Mouse (Mus musculus): ENCODE results near the gene Rsg1.

DNA sequence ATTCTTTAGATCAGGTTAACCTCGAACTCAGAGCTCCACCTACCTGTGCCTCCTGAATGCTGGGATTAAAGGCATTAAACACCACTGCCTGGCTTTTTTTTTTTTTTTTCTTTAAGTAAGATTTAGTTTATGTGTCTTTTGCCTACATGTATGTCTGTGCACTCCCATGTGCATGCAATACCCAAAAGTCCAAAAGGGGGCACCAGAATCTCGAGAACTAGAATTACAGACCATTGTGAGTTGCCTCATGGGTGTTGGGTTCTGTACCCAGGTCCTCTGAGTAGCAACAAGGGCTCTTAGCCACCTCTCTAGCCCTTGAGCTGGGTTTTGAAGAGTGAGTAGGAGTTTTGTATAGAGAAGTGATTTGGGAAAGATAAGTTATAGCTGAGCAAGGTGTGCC, 38.9 kb downstream of the Rsg1 start:
- TF ChIP-seq CTCF (IDR thresholded peaks at IDR 0.05; ENCODE audit: extremely low read depth, insufficient read depth, insufficient read length, insufficient replicate concordance) = no peak
- TF ChIP-seq POLR2A (IDR thresholded peaks at IDR 0.05; ENCODE audit: low read depth, low read length) = no peak
